Mouse (Mus musculus) thymus, postnatal 4 days (tissue): ENCODE results near the gene Prm1.
"Not testable (repeated sequence)": the region's sequence is repeated elsewhere in the genome, so short reads cannot be mapped to it uniquely, and the experiment has no call there.

Source experiments
- DNase-seq: peaks from one replicate; pipeline ENCODE4 v3.0.0; 2021

Prm1 gene

DNA sequence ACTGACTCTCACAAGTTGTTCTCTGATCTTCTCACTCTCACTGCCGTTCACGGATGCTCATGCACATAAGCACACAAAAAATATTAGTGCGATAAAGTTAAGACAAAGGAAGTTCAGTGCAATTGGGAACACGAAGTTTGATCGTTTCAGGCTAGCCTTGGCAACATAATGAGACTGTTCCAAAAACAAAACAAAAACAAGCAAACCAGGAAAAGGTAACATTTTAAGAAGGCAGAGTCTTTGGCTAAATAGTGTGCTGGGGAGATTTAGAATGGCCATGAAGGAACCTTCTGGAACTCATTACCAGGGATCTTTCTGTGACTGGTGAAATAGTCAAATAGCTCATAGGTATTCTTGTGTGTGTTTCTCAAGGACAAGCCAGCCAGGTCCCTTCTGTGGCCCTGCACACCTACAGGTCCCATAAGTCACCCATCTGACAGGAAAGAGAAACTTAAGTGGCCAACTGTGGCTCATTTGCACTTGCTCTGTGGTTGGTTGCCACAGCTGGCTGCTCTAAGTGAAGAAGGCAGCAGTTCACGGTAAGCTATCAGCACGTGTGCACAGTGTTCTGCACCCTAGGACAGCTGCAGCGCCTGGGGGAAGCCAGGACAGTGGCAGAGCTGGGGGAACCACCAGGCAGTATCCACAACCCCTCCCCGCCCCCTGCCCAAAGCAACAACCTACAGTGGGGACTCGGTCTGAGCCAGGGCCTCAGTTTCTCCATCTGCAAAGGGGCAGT is at the start of gene Prm1:
Gene Prm1, minus strand, starts transcription at position 51 of the 739 bp plus-strand sequence.
- DNase-seq: peak; percentile 81

DNA sequence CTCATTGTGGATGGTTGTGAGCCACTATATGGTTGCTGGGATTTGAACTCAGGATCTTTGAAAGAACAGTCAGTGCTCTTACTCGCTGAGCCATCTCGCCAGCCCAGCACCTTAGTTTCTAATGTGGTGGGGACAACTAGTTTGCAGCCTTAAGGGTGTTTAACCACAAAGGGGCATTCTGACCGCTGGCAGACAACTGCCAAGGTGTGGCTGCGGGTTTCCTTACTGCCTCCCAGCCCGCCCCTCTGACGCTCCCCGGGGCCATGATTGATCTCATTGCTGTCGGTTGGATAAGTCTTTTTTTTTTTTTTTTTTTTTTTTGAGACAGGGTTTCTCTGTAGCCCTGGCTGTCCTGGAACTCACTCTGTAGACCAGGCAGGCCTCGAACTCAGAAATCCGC is 46.6 kb upstream of the Prm1 start:
- DNase-seq: not testable (repeated sequence)

DNA sequence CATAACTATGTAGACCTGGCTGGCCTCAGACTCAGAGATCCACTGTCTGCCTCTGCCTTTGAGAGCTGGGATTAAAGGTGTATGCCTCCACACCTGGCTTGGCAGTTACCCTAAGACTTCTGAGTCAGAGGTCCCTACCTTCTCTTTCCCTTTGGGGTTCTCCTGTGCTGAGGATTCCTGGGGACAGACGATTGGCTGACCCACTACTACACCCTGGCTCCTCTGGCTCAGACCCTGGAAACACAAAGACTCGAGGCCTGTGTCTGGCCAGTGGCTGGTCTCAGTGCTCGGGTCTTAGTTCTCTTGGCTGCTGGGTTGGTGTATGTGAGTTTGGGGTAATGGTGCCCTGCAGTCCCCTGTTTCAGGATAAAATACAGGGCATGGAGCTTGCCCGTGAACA is 45.3 kb upstream of the Prm1 start:
- no peak for DNase-seq

DNA sequence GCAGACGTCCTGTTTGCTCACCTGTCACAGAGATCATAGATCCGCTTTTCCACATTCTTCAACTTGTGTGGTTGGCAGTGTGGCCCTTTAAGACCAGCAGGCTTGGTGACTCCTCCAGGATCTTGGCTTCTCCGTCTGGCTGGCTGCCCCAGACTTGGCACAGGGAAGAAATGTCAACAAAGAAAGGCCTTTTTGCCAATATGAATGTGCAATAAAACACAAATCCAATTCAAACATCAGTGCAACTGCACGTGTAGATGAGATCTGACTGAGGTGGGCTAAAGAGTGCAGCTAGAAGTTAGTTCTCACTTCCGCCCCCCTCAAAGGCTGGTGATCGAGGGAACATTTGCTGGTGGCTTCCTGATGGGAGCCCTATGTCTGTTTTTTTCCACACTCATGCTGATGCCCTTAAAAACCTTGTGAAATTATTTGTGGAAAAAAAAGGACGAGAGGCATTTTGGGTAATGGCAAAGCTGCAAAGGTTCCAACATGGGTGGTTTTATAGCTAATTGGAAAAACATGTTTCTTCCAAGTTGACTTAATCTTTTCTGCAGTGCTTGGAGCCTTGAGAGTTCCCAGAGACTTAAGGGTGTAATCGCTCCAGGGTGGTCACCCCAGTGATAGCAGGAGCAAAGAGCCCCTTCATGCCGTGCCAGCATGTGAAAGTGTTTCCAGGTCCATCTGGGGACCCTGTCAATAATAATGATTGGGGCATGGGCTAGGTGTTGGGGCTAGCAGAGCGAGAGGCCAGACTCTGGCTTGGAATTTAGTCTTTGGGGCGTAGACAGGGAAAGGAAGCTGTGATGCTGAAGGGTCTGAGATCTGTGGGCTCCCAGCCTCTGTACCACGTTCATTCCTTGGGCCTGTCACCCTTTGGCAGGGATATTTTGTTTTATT is 44.6 kb upstream of the Prm1 start:
- no peak for DNase-seq

DNA sequence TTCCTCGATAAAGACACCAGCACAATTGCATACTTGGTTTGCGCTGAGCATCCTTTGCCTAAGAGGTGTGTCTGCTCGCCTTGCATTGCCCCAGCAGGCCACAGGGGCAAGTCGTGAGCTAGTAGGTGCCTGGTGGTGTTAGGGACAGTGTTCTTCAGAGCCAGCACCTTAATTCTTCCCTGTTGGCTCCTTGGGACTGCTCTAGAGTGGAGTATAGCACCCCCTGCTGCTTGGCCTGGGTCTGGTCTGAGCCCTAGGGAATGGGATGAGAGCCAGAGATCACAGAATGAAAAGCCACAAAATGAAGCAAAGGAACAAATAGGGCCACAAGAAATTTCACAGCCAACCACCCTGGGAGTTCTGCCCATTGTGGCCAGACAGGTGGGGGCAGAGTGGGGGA is 40.9 kb upstream of the Prm1 start:
- peak; percentile 84 for DNase-seq

DNA sequence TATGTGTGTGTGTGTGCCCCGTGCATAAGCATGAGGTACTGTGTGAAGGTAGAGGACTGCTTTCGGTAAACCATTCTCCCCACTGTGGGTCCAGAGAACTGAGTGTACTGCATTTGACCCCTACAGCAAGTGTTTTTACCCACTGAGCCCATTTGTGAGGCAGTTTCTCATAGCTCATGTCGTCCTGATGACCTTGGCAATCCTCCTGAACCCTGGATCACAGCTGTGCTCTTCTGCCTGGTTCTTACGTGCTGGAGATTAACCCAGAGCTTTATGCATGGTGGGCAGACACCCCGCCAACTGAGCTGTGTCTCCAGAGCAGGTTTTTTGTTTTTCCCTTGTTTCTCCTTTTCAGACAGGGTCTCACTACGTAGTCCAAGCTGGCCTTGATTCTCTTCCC is 40.3 kb upstream of the Prm1 start:
- DNase-seq: no peak

DNA sequence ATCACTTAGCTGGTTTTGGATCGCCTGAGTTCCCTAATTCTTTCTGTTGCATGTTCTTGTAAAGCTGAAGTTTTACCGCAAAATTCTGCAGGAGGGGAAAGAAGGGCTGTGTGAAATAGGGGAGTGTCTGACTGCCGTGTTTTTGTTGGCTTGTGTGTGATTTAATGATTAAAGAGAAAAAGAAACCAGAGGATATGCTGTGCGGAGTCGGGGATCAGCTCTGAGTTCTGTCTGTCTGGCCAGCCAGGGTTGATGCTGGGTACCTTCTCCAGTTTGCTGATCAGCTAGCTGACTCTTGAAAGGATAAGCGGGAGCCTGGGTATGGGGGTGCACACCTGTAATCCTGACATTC is 38.7 kb upstream of the Prm1 start:
- DNase-seq: no peak

DNA sequence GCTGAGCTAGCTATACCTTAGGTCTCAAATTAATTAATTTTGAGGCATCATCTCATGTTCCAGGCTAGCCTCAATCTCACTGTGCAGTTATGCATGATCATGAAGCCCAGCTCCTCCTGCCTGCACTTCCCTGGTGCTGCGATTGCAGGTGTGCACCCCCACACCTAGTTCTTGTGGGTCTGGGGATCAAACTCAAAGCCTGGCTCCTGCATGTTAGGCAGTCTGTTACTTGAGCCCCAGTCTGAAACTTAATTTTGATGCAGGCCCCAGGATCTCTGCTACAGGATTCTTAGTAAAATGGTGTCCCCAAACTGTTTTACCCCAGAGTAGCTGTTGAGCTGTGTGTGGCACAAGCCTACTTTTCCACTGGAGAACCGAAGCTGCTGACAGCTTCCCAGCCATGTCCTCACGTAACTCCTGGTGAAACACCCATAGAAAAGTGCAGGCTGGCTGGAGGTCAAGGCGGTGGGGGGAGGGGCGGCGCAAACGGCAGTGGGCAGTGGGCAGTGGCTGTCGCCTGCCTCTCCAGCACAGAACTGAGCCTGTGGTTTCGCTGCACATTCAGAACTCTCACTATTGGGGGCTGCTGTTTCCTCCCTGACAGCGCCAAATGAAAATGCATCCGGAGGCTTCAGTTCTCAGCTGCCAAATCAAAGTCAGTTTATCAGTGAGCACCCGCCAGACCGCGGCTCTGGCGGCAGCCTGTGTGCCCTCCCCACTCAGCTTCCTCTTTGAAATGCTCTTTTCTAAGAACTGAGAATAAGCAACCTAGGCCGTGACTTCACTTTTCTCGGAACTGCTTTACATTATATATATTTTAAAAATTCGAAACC is 38.1 kb upstream of the Prm1 start:
- DNase-seq: peak; percentile 79

DNA sequence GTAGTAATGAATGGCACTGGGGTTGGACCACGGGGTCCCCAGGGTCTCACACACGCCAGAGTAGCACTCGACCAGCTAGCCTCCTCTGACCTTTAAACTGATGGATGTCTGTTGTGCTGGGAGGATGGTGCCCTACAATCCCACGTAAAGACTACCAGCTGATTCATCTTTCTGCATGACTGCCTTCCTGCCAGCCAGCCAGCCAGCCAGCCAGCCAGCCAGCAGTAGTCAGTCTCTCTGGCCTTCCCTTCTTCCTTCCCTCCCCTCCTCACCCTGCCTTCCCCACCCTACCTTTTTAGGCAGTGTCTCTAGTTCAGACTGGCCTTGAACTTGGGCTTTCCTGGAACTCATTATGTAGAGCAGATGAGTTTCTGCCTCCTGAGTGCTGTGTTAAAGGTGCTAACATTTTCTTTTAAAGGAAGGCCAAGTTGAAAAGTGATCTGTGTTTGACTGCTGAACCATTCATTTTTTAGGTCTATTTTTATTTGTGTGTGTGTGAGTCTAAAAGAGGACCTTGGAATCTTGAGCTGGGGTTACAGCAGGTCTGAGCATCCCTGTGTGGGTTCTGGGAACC is 36.7 kb upstream of the Prm1 start:
- no peak for DNase-seq

DNA sequence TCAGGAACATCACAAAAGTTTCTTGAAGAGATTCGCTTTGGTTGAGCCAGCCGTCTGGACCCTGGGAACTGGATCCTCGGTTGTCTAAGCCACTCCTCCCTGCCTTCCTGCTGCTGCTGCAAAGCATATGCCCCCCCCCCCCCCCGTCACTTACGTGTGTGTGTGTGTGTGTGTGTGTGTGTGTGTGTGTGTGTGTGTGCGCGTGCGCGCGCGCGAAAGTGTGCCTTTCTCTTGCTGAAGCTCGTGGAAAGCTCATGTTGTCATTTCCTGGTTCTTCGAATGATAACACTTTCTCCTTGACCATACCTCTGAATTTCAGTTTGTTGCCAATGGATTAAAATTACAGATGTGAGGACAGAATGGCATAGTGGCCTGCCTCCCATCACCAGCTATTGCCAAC is 34.4 kb upstream of the Prm1 start:
- no peak for DNase-seq

DNA sequence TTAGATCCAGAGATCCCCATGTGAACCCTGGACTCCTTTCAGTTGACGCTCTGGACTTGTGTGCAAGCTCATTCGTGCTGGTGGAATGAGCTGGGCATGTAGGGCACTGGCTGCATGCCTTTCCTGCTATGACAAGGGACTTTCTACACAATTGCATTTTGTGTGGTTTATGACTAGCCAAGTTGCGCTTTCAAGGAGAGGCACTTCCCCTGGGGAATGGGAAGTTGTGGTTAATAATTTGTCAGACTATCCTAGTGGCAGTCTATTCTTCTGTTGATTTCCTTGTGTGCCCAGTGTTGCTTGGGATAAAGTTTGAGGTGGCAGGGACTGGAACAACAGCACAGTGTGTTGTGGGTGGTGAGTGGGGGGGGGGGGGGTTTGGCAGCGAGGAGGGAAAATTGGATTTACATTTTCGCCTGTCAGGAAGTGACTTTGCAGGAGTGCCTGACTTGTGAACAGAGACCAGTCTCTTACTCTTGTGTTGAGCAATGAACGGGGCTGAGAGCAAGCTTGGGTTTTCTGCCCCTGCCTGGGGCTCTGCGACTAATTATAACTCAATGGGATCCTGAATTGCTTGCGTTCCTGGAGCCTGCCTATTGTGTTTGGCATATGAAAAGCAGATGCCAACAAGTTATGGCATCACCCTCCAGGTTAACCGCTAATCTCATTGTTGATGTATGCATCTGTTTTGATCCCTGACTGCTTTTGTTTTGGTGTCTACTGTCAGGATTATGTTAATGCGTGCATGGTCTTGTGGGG is 33.0 kb upstream of the Prm1 start:
- no peak for DNase-seq

DNA sequence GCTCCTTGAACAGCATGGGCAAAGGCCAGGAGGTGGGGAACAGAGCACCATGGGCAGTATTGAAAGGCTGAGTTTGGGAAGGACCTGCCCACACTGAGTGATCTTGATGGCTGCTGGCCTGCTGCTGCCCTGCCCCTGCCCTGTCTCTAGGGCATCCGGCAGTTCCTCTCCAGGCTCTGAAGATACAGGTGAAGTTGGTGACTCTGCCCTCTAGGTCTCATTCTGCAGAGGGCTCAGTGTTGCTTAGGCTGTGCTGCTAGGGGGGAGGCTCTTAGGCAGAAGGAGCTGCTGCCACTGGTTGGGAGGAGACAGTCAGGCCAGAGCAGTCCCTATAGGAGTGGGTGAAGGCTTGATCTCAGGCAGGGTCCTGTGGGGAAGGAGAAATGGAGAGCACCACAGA is 32.3 kb upstream of the Prm1 start:
- peak; percentile 74 for DNase-seq

DNA sequence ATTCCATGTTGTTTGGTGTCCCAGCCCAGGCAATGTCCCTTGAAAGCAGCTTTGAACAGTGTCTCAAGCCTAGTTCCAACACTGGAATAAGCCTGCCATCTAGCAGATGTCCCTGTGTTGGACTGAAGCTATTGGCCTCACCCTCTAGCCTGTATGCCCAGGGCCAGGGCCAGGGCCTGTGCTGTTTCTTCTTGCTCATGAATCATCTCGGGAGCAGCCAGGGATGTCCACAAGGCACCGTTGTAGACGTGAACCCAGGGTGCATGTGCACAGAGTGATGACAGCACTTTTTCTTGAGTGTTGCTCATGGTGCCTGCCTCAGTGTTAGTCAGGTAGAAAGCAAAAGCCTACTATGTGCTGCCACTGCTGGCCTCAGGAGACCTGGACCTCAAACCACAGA is 31.6 kb upstream of the Prm1 start:
- DNase-seq: no peak

DNA sequence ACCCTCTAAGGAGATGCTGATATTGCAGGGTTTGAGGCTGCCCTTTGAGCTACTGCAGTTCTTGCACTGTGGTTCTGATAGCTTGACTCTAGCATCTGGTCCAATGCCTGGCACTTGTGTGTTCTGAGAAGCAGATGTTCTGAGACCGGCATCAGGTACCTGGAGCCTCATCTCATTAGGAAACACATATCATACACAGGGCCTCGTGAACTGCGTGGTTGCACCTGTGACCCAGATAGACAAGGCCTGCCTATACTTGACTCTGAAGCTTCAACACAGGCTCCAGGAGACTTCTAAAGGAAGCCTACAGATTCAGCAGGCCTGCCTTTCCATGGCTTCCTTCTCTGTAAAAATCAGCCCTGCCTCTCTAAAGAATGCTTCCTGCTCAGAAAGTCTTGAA is 30.7 kb upstream of the Prm1 start:
- DNase-seq: peak; percentile 72

DNA sequence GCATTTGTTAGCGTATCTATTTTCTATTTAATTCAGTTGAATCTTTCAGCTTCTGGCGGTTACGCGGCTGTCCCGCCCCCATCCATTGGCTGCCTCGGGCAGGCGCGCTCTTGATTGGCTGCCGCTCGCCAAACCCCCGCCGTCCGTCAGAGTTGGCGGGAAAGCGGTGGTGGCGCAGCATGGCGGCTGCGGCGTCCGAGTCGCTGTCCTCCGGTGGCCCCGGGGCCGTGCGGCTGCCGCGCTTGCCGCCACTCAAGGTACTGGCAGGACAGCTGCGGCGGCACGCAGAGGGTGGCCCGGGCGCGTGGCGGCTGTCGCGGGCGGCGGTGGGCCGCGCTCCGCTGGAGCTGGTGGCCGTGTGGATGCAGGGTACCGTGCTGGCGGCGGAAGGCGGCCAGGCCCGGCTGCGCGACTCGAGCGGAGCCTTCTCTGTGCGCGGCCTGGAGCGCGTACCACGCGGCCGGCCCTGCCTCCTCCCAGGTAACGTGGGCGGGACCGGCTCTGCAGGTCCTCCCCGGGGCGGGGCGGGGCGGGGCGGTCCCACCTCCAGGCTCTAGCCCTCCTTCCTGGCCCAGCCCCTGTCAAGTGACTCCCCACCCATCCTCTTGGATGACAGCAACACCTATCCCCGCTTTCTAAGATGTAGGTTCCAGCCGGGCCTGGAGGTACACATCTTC is 29.4 kb upstream of the Prm1 start, which contains the start of gene Rmi2:
Gene Rmi2, plus strand, starts transcription at position 149 of the 677 bp plus-strand sequence.
- peak; percentile 92 for DNase-seq

DNA sequence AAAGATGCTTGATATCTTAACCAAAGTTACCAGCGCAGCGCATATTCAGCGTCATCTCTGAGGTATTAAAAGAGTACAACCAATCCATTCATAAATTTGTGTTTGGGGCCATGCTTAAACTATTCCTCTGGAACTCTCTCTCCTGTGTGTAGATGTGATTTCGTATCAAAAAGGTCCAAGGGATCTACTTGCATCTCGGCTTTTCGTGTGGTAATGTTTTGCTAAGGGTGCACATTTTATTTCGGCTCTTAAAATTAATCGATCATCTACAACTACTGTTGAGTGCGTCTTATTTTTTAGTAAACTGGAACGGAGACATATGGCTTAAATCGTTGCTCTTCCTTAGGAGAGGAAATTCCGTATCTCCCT is 28.9 kb upstream of the Prm1 start:
- DNase-seq: no peak

DNA sequence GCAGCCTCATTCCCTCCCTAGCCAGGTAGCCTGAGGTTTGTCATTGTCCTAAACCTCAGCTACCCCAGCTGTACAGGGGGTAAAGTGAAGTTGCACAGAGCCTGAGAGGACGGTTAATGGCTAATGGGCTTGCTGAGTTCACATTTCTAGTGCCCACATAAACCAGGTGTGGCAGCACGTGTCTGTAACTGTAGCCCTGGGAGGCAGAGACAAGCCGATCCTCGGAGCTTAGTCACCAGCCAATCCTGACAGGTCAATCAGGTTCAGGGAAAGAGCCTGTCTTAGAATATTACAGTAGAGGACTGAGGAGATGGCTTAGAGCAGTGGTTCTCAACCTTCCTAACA is 22.8 kb upstream of the Prm1 start:
- peak; percentile 59 for DNase-seq

DNA sequence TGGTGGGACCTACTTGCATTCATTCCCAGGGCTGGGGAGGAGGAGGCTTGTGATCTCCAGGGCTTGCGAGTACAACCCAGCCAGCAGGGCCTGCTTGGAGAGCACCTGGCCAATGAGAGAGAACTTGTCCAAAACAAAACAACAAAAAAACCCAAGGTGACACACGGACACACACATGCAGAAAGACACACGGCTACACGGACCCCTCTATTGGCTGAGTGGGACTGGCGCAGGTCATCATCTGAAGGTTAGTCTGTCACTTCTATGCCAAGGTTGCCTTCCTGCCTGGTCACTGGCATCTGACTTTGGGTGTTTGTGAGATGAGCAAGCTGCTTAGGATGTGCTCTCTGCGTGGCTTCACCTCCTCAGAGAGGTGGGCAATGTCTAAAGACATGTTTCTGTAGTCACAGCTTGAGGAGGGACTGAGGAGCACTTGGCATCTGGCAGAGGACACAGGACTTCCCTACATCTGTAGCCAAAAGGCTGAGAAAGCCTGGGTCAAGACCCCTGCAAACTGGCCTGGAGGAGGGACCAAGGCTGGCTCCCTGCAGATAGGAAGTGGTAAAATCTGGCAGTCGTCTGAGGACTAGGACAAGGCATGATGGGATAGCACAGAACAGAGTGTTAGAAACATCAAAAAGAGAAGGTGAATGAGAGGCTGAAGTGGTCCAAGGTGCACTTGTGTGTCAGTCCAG is 22.3 kb upstream of the Prm1 start:
- DNase-seq: peak; percentile 70

DNA sequence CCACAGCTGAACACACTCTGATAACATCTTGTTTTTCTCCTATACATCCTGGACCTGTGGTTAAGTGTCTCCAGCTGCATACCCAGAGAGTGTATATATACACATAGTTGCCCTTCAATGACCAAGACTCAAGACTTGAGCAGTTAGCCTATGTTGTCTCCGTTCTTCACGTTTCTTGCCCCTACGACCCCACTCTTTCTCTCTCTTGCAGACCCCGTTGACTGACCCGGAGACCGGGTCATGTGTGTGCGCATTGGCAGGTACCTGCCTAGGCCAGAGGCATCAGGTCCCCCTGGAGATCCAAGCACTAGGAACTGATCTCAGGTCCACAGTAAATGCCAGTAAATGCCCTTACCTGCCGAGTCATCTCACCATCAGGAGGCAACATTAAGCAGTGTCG is 21.6 kb upstream of the Prm1 start:
- DNase-seq: peak; percentile 66

DNA sequence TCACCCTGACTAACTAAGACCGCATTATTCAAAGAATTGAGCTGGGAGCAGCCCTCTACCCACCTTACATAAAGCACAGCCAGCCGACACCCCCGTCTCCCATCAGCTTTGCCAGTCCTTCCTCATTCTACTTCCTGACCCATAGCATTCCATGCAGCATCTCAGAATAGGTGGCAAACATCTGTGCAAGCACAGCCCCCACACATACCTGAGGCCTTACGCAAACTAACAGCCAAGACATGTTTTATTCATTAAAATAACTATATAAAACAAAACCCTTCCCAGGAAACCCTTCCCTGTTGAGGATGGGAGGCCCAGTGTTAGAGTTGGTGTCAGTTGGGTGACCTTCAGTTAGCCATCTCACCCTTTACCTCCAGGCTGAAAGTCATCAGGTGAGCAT is 20.2 kb upstream of the Prm1 start:
- no peak for DNase-seq

DNA sequence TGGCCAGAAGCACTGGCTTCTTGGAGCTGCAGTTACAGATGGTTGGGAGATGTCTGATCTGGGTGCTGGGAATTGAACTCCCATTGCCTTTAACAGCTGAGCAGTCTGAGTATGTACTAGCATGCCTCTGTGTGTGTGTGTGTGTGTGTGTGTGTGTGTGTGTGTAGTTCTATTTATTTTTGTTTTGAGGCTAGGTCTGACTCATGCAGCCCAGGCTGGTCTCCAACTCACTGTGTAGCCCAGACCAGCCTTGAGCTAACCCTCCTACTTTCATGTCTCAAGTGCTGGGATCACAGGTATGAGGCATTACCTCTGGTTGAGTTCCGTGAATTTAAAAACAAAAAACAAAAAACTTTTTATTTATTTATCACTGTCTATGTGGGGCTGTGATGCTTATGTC is 18.9 kb upstream of the Prm1 start:
- no peak for DNase-seq
